Mouse (Mus musculus) hindlimb bud, embryonic 11.5 days (tissue): ENCODE results near the gene Olfr322.
"Not testable (repeated sequence)": the region's sequence is repeated elsewhere in the genome, so short reads cannot be mapped to it uniquely, and the experiment has no call there.

ENCODE experiments used
- DNase-seq: peaks from one replicate; pipeline ENCODE4 v3.0.0-alpha.2; 2012; ENCODE audit warnings: low read depth, low spot score; ENCODE audit errors: extremely low spot score

Gene Olfr322

DNA sequence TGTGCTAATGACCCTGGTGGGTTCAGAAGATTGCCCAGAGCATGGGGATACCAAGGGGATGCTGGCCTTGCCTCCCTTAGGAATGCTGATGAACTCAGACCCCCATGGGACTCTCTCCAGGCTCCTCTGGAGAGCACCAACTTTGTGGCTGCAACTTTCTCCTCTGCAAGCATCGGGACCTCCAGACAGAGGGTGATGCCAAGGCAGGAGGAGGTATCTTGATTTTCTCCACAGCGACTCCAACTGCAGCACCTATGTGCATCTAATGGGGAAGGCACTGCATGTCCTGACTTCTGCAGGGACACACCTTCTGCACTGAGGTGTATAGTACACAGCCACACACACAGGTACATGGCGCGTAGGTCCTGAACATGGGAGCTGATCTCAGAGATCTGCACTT is at the start of gene Olfr322:
Gene Olfr322 (plus strand): TSS at position 187 of the 400 bp plus-strand sequence.
- DNase-seq = no peak

DNA sequence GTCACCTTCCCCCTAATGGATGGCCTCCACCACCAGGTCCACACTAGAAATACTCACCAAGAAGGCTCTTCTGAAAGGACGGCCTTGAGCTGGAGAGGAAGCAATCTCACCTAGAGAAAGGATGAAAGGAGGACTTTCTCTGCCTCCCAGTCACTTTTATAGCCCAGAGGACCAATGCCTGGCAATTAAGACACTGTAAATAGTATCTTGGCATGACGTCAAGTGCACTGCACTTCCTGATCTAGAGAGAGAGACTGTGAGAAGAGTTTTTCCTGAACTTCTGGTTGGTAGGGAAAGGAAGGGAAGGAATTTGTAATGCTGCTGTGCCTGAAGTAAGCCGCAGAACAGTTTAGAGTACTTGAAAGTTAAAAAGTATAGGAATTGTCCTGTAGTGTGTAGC is 45.2 kb upstream of the Olfr322 start:
- DNase-seq = no peak

DNA sequence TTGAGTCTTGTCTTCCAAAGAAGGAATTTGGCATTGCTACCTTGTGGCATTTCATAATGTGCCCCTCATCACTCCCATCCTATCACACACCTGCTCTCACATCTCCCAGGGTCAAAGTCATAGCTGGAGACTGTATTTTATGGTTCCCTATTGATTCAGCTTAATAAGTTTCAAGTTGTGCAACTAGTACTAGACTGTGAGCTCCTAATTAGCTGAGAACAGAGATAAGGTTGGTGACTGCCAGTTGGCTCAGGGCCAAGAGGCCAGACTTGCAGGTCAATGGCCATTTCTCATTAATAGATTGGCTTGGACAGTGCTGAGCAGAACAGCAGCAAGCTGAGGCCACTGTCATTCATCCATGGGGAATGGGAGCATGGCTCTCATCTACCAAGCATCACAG is 44.1 kb upstream of the Olfr322 start:
- DNase-seq = no peak

DNA sequence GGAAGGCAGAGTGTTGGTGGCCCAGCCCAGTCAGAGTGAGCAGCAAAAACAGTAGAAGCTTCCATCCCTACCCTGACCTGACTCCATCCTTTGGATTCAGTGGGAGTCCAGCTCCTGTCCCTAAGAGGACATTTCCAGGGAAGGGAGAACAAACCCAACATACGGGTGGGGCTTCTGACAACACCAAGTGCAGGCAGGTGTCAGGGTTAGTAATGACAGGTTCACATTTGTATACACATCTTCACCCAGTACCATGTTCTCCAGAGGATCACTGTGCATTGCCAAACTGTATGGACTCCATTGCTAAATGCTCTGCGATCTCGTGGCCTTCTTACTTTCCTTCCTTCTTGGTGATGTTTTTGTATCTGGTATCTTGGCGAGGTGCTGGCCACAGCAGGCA is 42.6 kb upstream of the Olfr322 start, which contains the start of gene 2210407C18Rik:
Gene 2210407C18Rik (minus strand): TSS at position 101 of the 400 bp plus-strand sequence.
- DNase-seq = no peak

DNA sequence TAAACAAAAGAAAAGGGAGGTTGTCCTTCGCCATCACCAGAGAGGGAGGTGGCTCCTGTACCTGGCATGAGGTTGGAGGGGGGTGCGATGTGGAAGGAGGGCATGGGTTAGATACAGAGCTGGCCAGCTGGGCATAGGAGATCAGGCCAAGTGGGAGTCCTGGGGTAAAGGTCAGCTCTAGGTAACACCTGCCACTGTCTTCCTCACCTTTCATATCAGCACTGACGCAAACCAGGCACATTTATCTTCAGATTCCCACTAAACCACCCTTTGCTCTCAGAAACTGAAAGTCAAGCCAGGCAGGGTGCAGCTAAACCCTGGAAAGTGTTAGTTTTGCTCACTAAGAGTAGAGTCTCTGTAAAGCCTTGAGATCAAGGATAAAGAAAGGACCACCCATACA is 40.2 kb upstream of the Olfr322 start:
- no peak for DNase-seq

DNA sequence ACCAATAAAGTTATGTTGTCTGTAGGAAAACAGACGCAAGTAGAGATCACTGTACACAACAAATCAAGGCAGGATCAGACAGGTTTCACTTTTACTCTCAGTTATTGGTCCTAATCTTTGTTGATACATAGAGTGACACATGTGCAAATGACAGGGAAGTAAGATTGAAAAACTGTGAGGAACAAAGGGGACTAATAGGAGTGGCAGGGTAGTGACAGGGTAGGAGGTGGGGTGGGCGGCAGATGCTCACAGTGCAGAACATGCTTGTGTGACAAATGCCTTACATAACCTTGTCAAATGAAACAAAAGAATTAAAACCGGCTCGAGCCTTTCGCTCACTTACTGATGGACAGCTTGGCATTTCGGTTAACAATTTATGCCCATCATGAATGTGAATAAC is 39.8 kb upstream of the Olfr322 start:
- DNase-seq = no peak

DNA sequence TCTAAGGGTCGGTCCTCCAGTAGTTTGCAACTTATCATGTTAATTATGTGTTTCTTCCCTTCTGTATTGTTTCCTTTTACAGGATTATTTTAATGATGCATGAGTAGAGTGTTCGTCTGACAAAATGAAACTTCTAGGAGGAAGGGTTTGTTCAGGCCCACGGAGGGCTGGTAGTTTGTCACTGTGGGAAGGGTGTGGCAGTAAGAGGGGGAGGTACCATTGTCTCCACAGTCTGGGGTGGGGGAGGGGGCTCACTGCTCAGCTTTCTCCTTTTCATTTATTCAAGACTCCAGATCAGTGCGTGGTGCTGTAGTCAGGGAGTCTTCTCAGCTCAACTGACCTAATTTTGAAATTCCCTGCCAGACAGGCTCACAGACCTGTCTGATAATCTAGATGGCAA is 32.4 kb upstream of the Olfr322 start:
- DNase-seq = no peak

DNA sequence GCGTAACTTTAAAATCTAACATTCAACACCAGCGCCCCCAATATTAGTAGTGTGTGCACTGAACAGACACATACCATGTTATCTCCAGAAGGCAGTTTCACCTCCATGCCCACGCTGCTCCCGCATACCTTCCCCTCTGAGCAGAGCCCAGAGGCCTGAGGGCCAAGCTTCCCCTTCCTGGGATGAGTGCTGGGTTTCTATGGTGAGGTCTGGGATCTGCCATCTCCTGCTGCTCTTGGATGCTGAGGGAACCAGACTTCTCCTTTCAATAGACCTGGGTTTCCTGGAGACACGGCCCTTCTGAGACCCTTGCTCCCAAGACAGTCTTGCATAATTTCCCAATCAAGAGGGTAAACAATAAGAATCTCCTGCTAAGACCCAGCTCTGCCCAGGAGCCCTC is 28.2 kb upstream of the Olfr322 start, which contains the start of gene Olfr323:
Gene Olfr323 (minus strand): TSS at position 101 of the 400 bp plus-strand sequence.
- no peak for DNase-seq

DNA sequence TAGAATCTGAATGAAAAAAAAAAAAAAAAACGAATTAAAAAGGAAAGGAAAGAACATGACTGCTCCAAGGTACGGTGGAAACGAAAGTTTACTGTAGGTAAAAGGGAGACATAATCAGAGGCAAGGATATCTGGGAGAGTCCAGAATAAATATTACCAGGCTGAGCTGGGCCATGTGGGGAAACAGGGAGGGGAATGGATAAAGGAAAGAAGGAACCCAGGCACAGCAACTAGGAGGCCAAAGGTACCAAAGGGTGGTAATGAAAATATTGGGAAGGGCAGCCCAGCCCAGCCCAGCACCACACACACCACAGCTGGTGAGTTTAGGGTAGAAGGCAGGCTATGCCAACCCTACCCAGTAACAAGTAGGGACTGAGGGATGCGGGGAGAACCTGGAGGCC is 23.7 kb upstream of the Olfr322 start:
- DNase-seq = no peak

DNA sequence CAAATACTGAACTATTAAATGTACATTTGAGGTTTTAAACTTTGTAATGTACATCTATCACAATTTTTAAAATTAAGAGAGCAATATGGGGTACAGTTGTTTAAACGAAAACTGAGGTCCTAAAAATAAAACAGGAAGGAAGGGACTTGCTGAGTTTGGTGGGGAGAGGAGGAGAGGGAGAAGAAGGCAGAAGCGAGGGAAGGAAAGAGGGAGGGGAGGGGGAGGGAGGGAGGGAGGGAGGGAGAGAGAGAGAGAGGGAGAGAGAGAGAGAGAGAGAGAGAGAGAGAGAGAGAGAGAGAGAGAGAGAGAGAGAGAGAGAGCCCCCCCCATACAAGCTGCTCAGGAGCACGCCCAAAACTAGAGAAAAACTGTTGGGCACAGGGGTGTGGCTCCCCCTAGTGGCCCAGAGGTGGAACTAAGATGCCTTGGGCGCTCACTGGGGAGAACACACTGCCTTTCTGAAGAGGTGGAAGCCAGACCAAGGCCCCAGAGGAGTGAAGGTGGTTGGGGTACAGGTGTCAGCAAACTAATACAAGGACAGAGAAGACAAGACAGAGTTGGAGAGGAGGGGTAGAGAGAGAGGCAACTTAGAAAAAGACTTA is 22.1 kb upstream of the Olfr322 start:
- DNase-seq = no peak

DNA sequence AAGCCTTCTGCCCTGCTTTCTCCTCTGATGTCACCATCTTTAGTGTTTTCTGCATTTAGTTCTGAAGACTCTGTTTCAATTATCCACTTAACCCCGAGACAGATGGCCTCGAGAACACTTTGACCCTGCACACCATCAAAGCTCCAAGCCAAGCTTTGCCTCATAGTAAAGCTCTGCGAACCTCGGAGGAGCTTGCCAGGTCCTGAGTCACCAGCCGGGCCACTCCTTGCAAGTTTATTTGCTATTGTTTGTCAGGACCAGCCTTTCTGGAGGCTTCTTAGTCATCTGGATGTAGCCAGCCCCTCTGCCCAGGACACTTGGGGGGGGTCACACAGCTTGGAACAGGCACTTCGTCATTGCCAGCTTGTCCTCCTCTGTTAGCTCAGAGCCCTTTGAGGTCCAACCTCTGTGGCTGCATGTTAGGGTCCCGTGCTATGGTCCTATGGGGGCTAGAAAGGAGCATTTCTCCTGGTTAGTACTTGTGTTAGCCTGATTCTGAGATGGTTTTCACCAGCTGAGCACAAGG is 20.3 kb upstream of the Olfr322 start:
- no peak for DNase-seq

DNA sequence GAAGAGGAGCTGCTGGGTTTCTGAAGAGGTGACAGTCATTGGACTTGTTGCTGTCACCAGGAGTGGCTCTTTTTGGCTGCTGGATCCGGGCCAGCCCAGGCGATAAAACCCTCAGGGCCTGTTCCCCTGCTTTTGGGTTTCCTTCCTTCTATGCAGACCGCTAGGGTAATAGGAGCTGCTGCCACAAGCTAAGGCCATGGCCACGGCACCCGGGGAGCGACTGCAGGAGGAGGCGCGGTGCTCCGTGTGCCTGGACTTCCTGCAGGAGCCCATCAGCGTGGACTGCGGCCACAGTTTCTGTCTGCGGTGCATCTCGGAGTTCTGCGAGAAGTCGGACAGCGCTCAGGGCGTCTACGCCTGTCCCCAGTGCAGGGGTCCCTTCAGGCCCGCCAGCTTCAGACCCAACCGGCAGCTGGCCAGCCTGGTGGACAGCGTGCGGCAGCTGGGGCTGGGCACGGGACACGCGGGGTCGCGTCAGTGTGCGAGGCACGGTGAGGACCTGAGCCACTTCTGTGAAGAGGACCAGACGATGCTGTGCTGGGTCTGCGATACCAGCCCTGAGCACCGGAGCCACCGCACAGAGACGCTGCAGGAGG is 18.2 kb upstream of the Olfr322 start, which contains the start of gene Trim58:
Gene Trim58 (plus strand): TSS at position 194 of the 596 bp plus-strand sequence.
- DNase-seq = no peak

DNA sequence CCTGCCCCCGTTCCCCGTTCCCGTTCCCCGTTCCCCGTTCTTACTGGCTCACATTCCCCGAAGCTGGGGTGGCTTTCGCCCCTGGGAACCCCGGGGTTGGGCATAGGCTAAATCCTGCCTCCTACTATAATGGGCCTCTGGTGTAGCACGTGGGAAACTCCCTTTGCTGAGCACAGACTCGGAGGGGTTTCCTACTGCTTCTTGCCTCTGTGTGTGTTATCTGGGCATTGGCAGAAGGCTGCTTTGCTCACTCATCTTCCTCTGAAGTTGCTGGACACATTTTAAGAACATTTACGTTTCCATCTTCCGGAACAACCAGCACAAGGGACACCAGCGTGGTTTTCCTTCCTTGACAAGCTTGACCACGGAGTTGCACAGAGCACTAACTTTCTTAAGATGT is 17.5 kb upstream of the Olfr322 start:
- DNase-seq = no peak

DNA sequence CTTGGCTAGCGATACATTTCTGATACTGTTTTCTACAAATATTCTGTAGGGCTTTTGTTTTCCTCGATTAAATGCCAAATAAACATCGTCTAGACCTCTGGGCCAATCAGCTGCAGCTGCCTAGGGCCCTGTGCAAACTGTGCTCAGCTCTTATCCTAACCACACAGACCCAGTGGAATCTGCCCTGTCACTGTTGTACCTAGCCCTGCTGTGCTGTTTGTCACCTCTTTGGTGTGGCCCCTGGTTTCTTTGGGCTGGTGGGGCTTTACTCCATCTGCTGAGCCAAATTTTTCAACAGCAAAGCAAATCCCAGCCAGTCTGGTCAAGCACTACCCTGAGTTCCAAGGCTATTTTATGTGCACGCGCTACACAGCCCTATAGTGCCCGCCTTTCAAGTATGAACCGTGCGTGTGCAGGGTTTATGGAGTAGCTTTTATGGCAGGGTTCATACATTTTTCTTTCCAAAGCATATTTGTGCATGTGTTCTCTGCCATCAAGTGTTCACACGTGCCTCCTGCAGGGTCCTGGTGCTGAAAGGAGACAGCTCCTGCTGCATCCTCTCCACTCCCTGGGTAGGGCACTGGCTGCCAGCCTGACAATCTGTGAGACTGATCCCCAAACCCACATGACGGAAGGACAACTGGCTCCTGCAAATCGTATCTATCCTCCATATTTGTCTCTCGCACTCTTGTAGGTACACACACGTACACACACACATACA is 16.8 kb upstream of the Olfr322 start:
- no peak for DNase-seq

DNA sequence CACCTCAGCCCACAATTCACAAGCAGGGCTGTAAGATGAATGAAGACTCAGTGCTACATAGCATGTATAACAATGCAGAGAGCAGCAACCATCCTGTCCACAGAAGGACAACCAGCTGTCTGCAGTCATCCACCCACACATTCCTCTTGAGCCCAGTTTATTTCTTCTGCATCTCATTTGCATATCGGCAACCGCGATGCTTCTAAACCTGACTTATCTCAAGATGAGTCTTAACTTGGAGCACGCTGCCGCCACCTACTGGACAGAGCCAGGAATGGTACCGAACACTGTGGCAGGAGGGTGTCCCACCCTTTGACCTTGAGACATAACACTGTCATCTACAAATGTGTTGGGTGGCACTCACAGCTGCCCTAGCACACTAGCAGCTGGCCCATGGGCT is 15.2 kb upstream of the Olfr322 start:
- no peak for DNase-seq

DNA sequence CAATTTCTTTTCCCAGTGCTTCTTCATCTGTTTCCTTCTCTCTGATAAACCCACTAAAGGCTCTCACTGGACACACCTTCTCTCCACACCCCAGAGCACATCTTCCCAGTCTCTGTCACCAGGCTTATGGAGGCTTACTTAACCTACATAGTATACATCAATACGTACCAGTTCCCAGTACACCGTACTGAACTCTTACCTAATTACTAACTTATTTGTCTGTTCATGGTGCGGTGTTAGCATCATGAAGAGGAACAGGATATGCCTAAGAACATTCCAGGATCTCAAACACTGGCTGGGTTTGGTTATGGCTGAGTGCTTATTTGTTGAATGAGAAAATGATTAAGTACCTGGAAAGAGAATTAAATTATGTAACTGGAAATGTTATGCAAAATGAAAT is 3.4 kb upstream of the Olfr322 start:
- no peak for DNase-seq

DNA sequence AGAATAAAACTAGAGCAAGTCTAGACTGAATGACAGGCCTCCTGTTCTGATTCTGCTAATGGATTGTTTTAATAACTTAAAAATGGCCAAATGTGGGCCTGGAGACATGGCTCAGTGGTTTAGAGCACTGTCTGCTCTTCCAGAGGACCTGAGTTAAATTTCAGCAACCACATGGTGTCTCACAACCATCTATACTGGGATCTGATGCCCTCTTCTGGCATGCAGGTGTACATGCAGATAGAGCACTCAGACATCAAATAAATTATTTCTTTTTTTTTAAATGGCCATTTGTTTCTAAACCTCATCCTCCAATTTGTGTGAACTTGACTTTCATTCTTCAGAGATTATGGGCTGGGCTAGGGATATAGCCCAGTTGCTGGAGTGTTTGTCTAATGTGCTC is 10.7 kb downstream of the Olfr322 start:
- DNase-seq = no peak

DNA sequence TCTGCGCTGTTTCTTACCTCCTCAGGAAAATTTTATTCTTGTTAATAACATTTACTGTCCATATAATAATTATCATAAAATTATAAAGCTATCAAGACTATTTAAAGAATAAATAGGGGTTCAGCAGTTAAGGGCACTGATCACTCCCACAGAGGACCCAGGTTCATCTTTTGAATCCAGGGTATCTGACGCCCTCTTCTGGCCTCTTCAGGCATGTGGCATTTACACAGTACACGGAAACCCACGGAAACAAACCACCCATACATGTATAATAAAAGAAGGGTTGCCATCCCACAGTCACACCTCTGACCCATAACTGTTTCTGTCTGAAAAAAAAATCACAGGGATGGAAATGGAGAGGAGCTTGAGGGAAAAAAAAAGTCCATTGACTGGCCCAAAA is 13.2 kb downstream of the Olfr322 start:
- DNase-seq = no peak

DNA sequence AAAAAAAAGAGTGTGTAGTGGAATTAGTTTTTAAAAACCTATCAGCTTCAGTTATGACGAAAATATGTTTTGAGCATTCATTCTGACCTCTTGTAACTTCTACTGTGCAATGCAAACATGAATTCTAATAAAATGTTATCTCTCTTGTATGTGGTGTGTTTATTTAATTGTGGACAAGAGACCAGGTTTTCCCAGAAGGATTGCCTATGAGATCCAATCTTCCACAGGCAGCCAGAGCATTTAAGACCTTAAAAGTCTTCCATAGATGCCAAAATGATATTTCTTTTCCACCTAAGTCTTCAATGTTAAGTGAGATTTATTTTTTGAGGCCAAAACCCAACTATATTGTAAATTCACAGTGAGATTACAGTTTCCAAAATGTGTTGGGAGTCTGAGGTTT is 22.2 kb downstream of the Olfr322 start, which contains the start of gene Olfr320:
Gene Olfr320 (plus strand): TSS at position 301 of the 400 bp plus-strand sequence.
- DNase-seq = no peak

DNA sequence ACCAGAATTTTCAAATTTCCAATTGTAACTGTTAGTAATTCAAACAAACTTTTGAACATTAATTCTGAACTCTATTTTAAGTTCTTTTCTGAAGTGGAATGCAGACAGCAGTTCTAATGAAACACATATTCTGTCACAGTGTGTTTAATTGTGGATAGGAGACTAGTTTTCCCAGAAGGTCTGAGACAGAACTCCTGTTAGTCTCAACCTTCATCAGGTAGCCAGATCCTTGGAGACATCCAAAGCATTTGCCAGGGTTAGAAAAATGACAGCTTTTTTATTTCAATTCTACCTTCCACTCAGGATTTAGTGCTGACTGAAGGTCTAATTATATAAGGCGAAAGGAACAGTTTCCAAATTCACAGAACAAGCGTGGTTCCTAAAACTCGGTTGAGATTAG is 40.3 kb downstream of the Olfr322 start, which contains the start of gene Olfr319:
Gene Olfr319 (plus strand): TSS at position 301 of the 400 bp plus-strand sequence.
- no peak for DNase-seq

DNA sequence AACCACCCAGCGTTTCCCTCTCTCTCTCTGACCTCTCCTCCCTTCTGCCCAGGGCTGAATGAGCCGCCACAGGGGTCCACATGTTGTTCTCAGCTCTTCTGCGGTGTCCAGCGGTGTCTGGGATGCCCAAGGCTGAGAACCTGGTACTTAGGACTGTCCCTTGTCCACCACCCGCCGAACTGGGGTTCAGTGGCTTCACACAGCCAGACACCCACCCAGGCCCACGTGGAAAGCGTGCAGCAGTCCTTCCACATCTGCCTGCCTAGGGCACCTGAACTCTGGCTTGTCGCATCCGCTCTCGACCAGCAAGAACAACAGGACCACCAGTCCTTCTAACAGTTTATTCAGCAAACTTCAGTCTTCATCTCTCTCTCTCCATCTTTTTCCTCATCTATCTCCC is 50.5 kb downstream of the Olfr322 start:
- no peak for DNase-seq

DNA sequence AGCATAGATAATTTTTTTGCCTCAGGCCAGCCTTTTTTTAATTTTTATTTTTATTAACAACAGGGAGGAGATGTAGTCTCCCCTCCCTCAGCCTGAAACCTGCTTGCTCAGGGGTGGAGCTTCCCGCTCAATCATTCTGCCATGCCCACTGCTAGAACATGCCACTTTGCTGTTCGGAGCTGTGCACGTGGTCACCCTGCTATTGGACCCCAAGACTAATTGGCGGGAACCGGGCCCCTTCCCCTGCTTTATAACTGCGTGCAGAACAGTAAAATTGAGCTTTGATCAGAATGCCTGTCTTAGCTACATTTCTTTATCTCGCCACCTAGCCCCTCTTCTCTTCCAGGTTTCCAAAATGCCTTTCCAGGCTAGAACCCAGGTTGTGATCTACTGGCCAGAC is 59.1 kb downstream of the Olfr322 start:
- DNase-seq = not testable (repeated sequence)
